Mouse (Mus musculus) heart, postnatal 0 days (tissue): ENCODE data around the gene Fer1l4. TPM values are rescaled to one million over a fixed set of nuclear protein-coding genes. Genes with fewer than 3 reads are reported as not detected.

Experiments used
- ATAC-seq: fragments of 200-750 bp; cut with Nextera tagmentation; 2 replicates; pipeline ENCODE4 v1.8.0; 2017; ENCODE audit warnings: low read depth, moderate number of reproducible peaks, moderate library complexity; ENCODE audit not compliant: insufficient read depth
- DNase-seq: peaks from one replicate; pipeline ENCODE4 v3.0.0-alpha.2; 2016; ENCODE audit warnings: low spot score
- H3K27ac ChIP-seq: fragments of 300-500 bp; sonication (generic); 2 replicates; pipeline ENCODE4 v1.5.1; 2014; ENCODE audit warnings: low read depth, mild to moderate bottlenecking
- H3K27me3 ChIP-seq: fragments of 300-500 bp; sonication (generic); 2 replicates; pipeline ENCODE4 v1.6.1; 2014; ENCODE audit warnings: low read length, mixed read lengths; ENCODE audit not compliant: control insufficient read depth, insufficient read depth
- H3K36me3 ChIP-seq: fragments of 300-500 bp; sonication (generic); replicated peaks from 2 replicates; pipeline ENCODE4 v1.6.1; 2014; ENCODE audit warnings: low read length, mixed read lengths; ENCODE audit not compliant: control insufficient read depth, insufficient read depth
- H3K4me1 ChIP-seq: fragments of 300-500 bp; sonication (generic); 2 replicates; pipeline ENCODE4 v1.6.1; 2014; ENCODE audit warnings: antibody characterized with exemption; ENCODE audit not compliant: control insufficient read depth, insufficient read depth
- H3K4me2 ChIP-seq: fragments of 300-500 bp; sonication (generic); 2 replicates; pipeline ENCODE4 v1.6.1; 2014; ENCODE audit warnings: low read depth, mild to moderate bottlenecking, low read length, moderate library complexity
- H3K4me3 ChIP-seq: fragments of 300-500 bp; sonication (generic); 2 replicates; pipeline ENCODE4 v1.5.1; 2014; ENCODE audit warnings: low read depth, low read length
- H3K9ac ChIP-seq: fragments of 300-500 bp; sonication (generic); replicated peaks from 2 replicates; pipeline ENCODE4 v1.6.1; 2014; ENCODE audit warnings: low read depth, low read length, mixed read lengths
- H3K9me3 ChIP-seq: fragments of 300-500 bp; sonication (generic); replicated peaks from 2 replicates; pipeline ENCODE4 v1.6.1; 2016; ENCODE audit warnings: low read length; ENCODE audit not compliant: control insufficient read depth
- CTCF ChIP-seq: IDR thresholded peaks from 2 replicates; pipeline ENCODE4 v1.5.1; 2016; ENCODE audit warnings: antibody characterized with exemption, control low read depth, low read depth
- EP300 ChIP-seq: IDR thresholded peaks from 2 replicates; pipeline ENCODE4 v1.6.1; 2016; ENCODE audit warnings: antibody characterized with exemption, low read depth
- WGBS: fragments of 180-500 bp; shearing (Covaris S2); extraction: QIAGEN DNeasy Blood & Tissue Kit; methylation state at CpG from one replicate; pipeline ENCODE4 v1.1.7; 2014; 5-methylcytosine and 5-hydroxymethylcytosine counted together
- polyA plus RNA-seq: library from polyadenylated mRNA; unstranded; fragments of >200 nt; fragmentation: Nextera tagmentation; extraction: Ambion mirVana; gene quantifications from 2 replicates; pipeline ENCODE4 v1.2.1, GENCODE M21; 2015
- total RNA-seq: library from RNA; depleted of rRNA; stranded (reverse); fragments of >200 nt; gene quantifications from 2 replicates; pipeline ENCODE4 v1.2.3, GENCODE M21; 2014; ENCODE audit warnings: low replicate concordance

Fer1l4 gene
- total and polyA plus RNA-seq, 2 experiments from 2014 or later: 0.61 TPM; not detected in 1

DNA sequence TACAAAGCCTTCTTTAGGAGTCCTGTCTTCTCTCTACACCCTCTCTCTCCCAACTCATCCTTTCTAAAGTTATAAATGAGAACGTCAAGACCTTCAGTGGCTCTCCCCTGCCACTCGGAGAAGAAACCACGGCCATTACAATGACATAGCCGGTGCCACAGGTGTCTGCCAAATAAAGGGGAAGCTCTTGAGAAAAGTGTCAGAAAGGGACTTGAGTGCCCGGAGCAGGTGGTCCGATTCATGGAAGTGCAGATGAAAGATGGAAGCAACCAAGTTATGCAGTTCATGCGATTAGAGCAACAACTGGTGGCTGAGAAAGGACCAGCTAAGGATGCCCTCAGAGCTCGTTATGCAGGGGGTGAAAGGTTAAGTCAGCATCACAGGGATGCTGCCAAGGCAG is 9.8 kb downstream of the Fer1l4 start:
- Histone ChIP-seq H3K4me2 (no peak overlapping the region), H3K27me3 (peaks cover 10% of the 10 kb centered on the region; the same call in 1 of the 2 replicates), H3K27ac (no peak overlapping the region), H3K4me3 (no peak overlapping the region), H3K9ac (no peak overlapping the region), H3K4me1 (no peaks in the 10 kb centered on the region), H3K9me3 (no peaks in the 10 kb centered on the region), H3K36me3 (no peaks in the 10 kb centered on the region)
- TF ChIP-seq CTCF (no peak), EP300 (no peak)
- 79% methylated on average over 8 of the region's 8 CpGs for WGBS
- no peak for DNase-seq
- no peak for ATAC-seq

DNA sequence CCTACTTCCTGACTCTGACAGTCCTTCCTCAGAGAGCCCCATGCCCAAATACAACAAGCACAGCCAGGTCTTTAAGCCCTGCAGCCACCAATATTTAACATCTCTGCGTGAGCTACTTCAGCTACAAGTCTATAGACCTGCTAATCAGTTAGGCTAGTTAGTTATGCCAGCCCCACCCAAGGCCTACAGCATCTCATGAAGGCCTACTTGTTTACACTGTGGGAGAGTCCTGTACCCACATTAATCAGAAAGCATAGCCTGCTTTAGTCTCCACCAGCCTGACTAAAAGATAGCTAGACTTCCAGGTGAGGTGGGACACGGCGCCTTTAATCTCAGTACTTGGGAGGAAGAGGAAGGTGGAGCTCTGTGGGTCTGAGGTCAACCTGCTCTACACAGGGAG is 13.4 kb downstream of the Fer1l4 start:
- Histone ChIP-seq H3K27me3 (no peaks in the 10 kb centered on the region), H3K4me3 (no peak overlapping the region), H3K27ac (no peak overlapping the region), H3K9ac (no peak overlapping the region), H3K9me3 (no peaks in the 10 kb centered on the region), H3K4me1 (no peaks in the 10 kb centered on the region), H3K4me2 (no peak overlapping the region), H3K36me3 (no peaks in the 10 kb centered on the region)
- ATAC-seq (no peak), DNase-seq (no peak)
- TF ChIP-seq EP300 (no peak), CTCF (no peak)
- WGBS: 83% methylated on average over 3 of the region's 3 CpGs

DNA sequence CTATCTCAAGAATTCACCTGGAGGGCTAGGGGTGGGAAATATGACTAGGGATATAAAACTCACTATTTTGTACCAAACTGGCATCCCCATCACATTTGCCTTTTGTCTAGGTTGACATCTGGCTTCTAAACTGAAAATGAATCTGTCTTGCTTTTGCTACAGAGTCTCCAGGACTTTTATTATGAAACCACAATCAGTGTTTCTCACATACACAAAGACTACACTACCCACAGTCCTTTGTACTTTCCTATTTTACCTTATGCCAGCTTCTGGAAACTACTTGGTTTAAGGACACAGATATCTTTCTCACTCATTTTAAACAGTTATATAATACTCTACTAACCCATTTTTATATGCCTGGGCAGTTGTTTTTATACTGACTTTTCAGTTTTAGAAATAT is 27.3 kb downstream of the Fer1l4 start:
- Histone ChIP-seq H3K27ac (no peak overlapping the region), H3K4me1 (no peaks in the 10 kb centered on the region), H3K36me3 (no peaks in the 10 kb centered on the region), H3K9me3 (no peaks in the 10 kb centered on the region), H3K4me2 (no peak overlapping the region), H3K4me3 (no peak overlapping the region), H3K27me3 (no peaks in the 10 kb centered on the region), H3K9ac (no peak overlapping the region)
- no peak for DNase-seq
- no peak for ATAC-seq
- TF ChIP-seq CTCF (no peak), EP300 (no peak)

DNA sequence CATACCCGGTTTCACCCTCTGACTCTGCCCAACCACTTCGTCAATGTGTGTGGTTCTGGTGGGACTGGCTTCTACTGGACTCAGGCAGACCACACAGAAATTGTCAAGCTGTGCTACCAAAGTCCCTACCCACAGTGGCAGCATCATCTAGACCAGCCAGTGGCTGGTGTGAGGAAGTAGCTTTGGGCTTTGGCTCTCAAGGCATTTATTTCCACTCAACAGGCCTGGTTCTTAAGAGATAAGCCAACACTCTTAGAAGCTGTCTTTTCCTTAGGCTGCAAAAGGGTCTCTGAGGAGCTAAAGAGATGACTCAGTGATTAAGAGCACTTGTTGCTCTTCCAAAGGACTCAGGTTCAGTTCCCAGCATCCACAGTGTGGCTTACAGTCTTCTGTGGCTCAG is 31.0 kb downstream of the Fer1l4 start:
- H3K27me3 ChIP-seq: no peaks in the 10 kb centered on the region
- TF ChIP-seq CTCF (no peak), EP300 (no peak)
- no peak overlapping the region for H3K27ac ChIP-seq
- DNase-seq (no peak), ATAC-seq (no peak)
- H3K4me2 ChIP-seq: no peak overlapping the region
- peaks cover 22% of the 10 kb centered on the region for H3K36me3 ChIP-seq
- 88% methylated on average over 2 of the region's 2 CpGs for WGBS
- H3K4me3 ChIP-seq: no peak overlapping the region
- no peak overlapping the region for H3K9ac ChIP-seq
- H3K4me1 ChIP-seq: no peaks in the 10 kb centered on the region
- no peaks in the 10 kb centered on the region for H3K9me3 ChIP-seq

GRCm38 (mm10) chr2:156021219-156021618 is 31.5 kb downstream of the Fer1l4 start:
- Histone ChIP-seq H3K27ac (no peak overlapping the region), H3K4me2 (no peak overlapping the region), H3K4me1 (no peaks in the 10 kb centered on the region), H3K9me3 (no peaks in the 10 kb centered on the region), H3K4me3 (no peak overlapping the region), H3K9ac (no peak overlapping the region), H3K27me3 (no peaks in the 10 kb centered on the region), H3K36me3 (peaks cover 27% of the 10 kb centered on the region)
- WGBS: 52% methylated on average over 8 of the region's 8 CpGs
- DNase-seq (no peak), ATAC-seq (no peak)
- TF ChIP-seq EP300: no peak
- TF ChIP-seq CTCF: no peak

DNA sequence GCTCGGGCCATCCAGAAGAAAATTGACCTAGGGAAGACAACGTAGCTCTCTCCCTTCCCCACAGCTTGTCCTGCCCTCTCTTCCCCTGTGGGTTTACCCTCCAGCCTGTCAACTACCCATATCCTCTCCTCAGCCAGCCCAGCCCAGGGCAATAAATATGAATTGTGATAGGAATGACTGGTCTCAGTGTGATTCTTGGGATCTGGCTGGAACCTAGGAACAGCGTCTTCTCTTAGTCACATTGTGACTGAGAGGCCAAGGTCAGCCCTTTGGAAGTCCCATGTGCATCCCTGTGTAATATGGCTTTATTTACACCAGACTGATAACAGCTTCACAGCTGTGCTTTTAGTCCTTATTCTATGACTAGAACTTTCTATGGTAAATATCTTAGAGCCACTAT is 34.6 kb downstream of the Fer1l4 start:
- Histone ChIP-seq H3K9ac (no peak overlapping the region), H3K9me3 (no peaks in the 10 kb centered on the region), H3K36me3 (peaks cover 58% of the 10 kb centered on the region), H3K4me3 (no peak overlapping the region), H3K27me3 (no peaks in the 10 kb centered on the region), H3K27ac (no peak overlapping the region), H3K4me2 (no peak overlapping the region), H3K4me1 (no peaks in the 10 kb centered on the region)
- TF ChIP-seq EP300 (no peak), CTCF (no peak)
- 82% methylated on average over 3 of the region's 3 CpGs for WGBS
- DNase-seq (no peak), ATAC-seq (no peak)
